Mouse (Mus musculus): ENCODE data around the gene Ttn.

Gene Ttn

DNA sequence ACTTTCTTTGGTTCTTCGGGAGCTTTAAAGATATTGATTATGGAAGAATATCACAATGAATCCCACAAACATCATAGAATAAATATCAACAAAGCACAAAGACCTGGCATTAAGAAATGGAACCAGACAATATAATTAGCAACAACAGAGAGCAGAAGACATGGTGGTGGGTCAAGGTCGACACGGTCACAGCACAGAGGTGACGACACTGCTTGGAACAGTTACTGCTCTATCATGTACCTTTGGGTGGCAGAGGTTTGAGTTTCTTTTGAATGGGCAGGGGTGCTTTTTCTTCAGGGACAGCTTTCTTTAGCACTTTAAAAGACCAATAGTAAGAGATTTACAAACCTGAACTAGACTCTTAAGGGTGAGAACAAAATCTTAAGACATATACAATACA is 132.3 kb downstream of the Ttn start:
- no peak for DNase-seq (ENCODE audit: extremely low spot score, low spot score)

DNA sequence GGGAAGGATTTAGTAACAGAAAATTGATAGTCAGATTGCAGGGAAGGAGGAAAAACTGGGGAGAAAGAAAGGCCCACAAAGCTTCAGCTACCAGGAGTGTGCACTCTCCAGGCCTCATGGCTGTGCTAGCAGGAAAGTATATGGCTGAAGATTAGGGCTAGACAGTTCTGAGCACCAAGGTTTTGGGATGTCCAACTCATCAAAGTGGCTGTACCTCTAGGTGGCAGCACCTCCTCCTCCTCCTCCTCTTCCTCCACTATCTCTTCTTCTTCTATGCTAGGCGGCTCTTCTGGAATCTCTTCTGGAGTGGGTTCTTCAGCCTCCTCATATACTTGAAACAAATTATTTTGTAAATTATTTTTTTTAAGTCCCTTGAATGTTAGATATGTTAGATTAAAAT is 139.2 kb downstream of the Ttn start:
- DNase-seq (ENCODE audit: extremely low spot score, low spot score): no peak

DNA sequence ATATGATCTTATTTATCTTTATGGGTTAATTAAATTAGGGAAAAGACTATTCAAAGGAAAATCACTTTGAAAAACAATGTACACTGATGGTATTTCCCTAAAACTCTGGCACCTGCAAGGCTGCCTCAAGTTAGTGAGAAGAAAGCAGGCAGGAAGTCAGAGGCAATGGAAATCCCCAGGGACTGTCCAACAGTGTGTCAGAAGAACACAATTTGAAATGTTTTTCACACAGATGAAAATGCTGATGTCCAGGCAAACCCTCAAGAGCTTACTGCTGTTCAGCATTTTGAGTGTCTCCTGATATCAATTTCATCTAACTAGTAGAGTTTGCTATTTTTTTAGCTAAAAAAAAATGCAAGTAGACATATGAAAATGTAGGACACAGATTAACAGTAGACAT is 161.9 kb downstream of the Ttn start:
- DNase-seq (ENCODE audit: extremely low spot score, low spot score): no peak

DNA sequence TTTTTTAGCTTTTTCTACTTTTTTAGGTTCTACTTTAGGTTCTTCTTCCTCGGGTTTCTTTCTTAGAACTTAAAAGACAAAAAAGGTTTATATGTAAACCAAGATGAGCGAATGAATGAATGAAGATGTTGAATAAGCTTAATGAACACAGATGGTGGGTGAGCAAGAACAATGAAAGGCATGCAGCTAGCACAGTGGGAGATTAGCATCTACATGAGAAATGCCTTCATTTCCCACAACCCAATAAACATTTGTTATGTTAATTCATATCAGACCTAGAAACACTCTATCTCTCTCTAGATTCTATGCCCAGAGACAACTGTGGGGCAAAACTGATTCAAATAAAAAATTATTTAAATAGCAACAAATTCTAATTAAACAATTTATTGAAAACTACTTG is 164.6 kb downstream of the Ttn start:
- no peak for DNase-seq (ENCODE audit: extremely low spot score, low spot score)

DNA sequence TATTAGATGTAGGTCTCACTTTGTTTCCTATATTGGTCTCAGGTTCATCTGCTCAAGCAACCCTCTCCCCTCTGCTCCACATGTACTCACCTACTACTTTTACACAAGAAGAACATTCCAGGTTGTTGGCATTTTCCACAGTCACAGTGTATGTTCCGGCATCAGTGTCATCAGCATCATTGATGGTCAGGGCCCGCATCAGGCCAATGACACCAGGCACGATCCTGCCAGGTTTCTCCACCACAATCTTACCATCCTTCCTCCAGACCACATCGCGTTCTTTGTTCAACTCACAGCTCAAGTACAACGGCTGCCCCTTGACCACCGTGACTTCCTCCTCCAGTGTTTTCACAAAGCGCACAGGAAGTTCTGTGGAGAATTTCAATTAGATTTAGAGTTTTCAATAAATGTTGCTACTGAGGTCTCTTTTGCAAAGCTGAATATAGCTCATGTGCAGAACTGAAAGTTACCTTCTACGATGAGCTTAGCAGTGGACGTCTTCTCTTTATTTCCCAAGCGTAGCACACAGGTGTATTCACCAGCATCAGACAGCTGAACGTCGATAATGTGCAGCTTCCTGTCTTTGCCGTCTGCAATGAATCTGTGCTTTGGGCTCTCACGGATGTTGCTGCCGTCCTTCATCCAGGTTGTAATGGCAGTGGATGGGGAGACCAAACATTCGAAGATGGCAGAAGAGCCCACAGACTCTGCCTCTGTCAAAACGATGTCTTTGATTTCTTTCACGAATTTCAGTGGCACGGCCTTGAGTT is 168.1 kb downstream of the Ttn start:
- DNase-seq (ENCODE audit: extremely low spot score, low spot score): no peak

DNA sequence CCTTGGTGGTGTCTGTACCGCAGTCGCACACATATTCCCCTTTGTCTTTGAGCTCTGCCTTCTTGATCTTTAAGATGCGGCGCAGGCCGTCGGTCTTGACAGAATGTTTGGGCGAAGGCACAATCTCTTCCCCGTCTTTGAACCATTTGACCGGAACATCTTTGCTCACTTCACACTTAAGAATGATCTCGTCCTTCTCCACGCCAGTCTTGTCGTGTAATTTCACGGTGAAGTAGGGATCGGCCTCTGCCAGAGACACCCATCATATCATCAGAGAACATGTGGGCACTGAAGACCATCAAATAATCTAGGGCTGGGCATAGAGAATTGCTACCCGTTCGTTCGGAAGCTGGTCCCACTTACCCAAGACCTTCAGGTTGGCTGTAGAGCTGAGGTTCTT is 171.2 kb downstream of the Ttn start:
- no peak for DNase-seq (ENCODE audit: extremely low spot score, low spot score)

DNA sequence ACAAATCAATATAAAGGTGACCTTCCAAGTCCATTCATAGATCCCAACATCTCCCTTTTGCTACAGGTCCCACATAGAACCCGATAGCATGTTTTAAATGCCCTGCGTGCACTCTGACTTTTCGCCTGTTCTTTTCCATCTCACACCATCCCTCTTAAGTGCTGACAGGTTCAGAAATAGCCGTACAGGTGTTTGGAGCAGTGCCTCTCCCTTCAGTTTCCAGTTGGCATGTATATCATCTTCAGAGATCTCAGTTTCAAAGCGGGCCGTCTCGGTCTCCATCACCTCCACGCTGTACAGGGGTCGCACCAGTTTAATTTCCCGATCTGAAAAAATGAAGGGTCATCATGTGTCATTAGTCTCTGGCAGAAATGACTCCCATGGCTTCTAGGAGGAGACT is 174.0 kb downstream of the Ttn start:
- no peak for DNase-seq (ENCODE audit: extremely low spot score, low spot score)

DNA sequence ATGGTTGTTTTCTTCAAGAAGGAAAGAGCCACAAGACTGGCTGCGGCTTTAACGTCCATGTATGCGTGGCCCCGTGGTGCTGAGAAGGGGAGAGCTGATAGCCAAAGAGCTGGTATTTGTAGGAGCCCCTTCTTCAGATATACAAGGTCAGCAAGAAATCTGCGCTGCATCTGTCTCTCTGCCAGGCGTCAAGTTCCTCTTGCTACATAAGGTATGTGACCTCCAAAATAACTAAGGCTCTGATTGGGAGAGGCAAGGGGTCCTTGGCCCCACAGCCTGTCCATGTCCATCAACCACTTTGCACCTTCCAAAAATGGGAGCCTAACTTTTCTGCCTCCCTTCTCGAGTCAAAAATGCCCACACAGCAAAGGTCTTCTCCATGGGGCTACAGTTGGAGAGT is 175.1 kb downstream of the Ttn start:
- no peak for DNase-seq (ENCODE audit: extremely low spot score, low spot score)

DNA sequence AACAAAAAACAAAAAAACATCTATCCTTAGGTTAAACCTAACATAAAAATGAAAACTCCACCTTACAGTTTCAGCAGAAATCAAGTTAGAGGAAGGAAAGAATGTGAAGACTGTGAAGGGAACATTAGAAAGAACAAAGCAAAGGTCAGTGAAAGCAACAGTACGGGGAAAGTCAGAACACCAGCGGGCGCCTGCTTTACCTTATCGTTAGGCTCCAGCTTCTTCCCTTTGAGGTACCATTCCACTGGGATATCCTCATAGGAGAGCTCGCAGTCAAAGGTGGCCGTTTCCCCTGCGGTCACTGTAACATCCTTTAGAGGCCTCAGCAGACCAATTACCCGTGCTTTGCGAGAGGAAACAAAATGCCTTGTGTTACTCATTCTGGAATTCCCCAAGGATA is 175.5 kb downstream of the Ttn start:
- no peak for DNase-seq (ENCODE audit: extremely low spot score, low spot score)

DNA sequence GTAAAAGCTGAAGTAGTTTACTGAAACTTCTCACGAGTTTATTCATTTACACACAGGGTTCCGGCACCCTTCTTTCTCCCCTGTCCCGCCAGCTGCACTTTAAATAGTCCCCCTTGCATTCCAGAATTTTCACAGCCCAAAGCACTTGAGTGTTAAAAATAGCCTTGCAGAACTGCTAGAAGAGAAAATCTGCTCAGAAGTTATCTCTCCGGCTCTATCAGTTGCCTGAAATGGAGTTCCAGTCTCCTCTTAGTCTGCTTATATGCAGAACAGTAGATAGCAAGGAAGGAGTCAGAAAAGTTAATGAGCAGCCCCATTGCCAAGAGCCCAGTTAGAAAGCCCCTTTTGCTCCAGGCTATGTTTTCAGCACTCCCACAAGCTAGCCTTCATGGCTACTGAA is 176.0 kb downstream of the Ttn start:
- no peak for DNase-seq (ENCODE audit: extremely low spot score, low spot score)

DNA sequence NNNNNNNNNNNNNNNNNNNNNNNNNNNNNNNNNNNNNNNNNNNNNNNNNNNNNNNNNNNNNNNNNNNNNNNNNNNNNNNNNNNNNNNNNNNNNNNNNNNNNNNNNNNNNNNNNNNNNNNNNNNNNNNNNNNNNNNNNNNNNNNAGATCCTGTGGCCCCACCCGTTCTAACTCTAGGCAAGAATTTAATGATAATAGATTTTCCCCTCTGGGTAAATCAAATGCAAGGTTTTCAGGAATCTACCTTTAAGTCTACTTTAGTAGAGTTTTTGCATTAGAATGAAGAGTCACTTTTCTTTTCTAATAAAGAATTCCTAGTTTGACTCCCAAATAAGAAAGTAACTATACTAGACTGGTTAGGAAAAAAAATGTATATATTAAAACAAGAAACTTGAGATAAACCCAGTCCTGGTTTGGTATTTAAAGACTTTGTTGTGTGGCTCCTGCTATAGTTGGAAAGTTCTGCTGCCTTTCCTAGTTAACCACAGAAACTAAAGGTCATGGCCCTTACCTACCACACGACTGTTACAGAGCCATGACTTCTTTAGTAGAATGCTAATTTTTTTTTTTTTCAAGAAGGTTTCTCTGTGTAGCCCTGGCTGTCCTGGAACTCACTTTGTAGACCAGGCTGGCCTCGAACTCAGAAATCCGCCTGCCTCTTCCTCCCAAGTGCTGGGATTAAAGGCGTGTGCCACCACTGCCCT is 177.0 kb downstream of the Ttn start:
- no peak for DNase-seq (ENCODE audit: extremely low spot score, low spot score)

DNA sequence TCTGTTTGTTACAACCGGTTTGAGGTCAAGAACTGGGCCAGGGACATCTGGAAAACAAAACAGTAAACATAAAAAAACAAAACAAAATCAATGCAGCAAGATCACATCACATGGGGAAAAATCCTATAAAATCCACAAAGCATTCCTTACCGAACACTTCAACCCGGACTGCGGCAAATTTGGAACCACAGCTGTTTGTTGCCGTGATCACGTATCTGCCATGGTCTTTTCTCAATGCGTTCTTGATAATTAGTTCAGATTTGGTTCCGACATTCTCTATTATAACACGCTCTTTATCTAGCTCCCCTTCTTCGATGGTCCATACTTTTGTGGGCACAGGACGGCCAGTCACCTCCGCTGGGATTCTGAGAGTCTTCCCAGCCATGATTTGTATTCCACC is 198.2 kb downstream of the Ttn start:
- DNase-seq (ENCODE audit: extremely low spot score, low spot score): no peak

DNA sequence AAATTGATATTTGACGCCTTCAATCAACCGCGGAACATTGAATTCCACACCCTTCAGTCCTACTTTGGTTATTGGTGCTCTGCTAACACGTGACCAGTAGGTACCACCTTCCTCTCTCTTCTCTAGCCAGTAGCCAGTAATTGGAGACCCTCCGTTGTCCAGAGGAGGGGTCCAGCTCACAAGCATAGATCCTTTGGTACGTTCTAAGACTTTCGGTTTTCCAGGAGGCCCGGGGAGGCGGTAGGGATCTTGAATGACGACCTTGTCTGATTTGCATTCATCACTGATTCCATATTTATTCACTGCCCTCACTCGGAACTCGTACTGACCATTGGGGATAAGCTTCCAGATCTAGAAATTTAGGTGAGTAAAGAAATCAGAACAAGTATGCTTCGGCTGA is 201.6 kb downstream of the Ttn start:
- DNase-seq (ENCODE audit: extremely low spot score, low spot score): no peak

DNA sequence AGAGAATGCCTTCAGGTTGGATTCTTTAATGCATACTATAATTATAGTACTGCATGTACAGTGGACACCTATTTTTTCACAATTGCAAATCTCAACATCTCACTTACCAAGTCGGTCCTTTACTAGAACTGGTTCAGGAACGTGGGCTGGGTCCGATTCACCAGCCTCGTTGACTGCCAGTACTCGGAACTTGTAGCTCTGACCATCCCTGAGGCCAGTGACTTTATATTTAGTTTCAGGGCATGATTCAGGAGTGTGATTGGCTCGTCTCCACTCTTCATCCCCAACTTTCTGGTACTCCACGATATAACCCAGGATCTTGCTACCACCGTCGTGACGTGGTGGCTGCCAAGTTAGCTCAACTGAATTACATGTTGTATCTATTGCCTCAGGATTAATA is 212.5 kb downstream of the Ttn start:
- no peak for DNase-seq (ENCODE audit: extremely low spot score, low spot score)

DNA sequence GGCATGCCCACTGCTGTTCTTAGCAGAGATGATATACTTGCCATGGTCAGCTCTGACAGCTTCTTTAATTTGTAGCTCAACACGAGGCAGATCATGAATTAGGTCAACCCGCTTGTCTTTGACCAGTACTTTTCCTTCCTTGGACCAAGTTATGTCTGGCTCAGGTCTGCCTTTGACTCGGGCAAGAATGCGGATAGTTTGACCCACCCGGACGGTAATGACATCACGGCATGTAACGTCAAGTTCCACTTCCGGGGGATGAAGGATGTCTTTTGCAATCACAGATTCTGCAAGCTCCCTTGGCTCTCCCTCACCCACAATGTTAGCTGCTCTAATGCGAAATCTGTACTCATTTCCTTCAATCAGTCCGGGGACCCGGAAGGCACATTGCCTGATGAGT is 215.1 kb downstream of the Ttn start:
- DNase-seq (ENCODE audit: extremely low spot score, low spot score): no peak

DNA sequence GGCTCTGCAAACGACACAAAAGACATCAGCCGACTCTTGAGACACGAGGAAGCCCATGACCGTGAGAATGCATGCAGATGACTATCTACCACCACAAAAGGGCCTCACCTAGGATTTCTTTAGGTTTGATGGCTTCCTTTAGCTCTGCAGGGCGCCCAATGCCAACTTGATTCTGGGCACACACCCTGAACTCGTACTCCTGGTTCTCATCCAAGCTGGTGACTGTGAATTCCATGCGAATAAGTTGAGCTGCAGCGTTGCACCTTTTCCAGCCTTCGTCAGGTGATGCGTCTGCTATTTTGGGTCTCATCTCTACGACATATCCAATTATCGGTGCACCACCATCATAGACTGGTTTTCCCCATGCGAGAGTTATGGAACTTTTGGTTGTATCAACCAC is 217.8 kb downstream of the Ttn start:
- no peak for DNase-seq (ENCODE audit: extremely low spot score, low spot score)

DNA sequence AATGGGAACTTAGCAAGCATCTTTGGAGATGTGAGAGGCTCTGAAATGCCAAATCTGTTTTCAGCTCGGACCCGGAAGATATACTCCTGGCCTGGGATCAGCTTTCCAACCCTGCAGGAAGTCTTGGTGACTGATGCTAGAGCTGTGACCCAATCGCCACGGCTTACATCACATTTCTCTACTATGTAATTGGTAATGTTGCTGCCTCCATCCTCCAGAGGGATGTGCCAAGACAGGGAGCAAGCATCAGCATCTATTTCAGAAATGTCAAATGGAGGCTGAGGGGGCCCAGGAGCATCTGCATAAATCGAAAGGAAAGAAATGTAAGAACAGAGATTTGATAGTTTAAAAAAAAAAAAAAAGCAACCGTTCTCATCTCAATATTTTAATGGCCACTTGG is 220.2 kb downstream of the Ttn start:
- DNase-seq (ENCODE audit: extremely low spot score, low spot score): no peak

DNA sequence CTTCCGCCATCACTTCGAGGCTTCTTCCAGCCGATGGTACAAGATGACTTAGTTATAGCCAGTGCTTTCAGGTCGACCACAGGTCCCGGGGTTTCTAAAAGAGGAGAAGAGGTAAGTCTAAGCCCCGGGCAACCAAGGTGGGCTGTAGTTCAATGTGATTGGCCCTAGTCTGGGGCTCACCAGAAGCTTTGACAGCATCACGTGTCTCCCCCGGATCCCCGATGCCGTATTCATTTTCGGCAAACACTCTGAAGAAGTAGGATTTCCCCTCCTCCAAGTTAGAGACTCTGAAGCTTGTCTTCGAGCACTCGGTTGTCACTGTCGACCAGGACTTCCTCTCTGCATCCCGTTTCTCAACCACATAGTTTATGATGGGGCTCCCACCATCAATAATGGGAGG is 225.9 kb downstream of the Ttn start:
- DNase-seq (ENCODE audit: extremely low spot score, low spot score): no peak

DNA sequence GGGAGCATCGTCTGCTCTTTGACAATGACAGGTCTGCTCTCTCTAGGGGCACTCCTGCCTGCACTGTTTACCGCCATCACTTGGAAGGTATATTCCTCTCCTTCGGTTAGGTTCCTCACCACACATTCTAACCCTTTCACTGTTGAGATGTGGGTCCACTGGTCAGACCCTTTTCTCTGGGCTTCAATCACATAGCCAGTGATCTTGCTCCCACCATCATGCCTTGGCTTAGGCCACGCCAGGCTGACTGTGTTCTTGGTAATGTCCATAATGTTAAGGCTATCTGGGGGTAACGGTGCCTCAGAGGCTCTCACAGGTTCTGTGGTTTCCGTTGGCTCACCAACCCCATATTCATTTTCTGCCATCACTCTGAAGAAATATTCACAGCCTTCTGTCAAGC is 230.4 kb downstream of the Ttn start:
- DNase-seq (ENCODE audit: extremely low spot score, low spot score): no peak

DNA sequence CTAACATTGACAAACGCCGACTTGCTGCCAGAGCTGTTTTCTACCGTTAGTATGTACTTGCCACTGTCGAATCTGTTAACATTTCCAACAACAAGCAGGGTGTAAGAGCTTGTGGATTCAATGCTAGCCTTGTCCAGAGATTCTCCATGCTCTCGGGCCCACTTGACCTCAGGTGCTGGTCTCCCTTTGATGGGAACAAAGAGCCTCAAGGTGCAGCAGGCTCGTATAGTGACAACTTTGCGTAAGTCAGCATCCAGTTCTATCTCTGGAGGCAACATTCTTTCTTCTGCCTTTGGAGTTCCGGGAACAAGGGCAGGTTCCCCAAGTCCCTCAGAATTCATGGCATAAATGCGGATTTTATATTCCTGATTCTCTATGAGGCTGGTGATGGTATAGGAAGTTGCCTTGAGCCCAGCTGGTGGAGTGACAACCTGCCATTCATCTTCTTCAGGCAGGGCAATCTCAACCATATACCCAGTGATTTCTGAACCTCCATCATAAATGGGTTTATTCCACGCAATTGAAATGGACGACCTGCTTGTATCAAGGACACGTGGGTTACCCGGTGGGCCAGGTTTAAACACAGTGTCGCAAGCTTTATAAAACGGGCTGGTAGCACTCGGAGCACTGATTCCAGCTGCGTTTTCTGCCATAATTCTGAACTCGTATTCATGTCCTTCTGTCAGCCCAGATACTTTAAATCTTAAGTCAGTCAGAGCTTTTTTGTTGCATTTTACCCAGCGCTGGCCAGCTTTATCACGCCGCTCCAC is 232.8 kb downstream of the Ttn start:
- DNase-seq (ENCODE audit: extremely low spot score, low spot score): no peak

DNA sequence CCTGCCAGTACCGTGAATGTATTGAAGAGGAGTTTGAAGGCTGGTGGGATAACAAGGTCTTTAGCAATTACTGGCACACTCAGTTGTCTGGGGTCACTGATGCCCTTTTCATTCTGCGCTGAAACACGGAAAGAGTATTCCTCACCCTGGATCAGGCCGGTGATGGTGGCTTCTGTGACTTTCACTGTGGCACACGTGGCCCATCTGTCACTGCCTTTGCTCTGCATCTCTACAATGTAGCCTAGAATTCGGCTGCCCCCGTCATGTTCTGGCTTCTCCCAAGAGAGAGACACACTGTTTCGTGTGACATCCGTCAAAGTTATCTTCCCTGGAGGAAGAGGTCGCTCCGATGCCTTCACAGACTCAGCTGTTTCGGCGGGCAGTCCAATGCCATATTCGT is 233.7 kb downstream of the Ttn start:
- no peak for DNase-seq (ENCODE audit: extremely low spot score, low spot score)

DNA sequence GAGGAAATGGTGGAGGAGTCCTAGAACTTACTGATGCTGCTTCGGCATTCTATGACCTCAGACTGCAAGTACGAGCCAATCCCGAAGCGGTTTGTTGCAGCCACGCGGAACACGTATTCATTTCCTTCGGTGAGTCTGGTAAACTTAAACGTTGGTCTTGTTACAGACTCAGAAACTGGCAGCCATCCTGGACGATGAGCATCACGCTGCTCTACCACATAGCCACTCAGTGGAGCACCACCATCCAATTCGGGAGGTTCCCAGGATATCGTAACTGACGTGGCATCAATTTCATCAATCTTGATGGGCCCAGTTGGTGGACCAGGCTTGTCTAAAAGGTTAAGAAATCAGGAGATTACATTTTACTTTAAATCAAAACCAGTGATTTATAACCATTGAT is 262.7 kb downstream of the Ttn start:
- no peak for DNase-seq (ENCODE audit: extremely low spot score, low spot score)

DNA sequence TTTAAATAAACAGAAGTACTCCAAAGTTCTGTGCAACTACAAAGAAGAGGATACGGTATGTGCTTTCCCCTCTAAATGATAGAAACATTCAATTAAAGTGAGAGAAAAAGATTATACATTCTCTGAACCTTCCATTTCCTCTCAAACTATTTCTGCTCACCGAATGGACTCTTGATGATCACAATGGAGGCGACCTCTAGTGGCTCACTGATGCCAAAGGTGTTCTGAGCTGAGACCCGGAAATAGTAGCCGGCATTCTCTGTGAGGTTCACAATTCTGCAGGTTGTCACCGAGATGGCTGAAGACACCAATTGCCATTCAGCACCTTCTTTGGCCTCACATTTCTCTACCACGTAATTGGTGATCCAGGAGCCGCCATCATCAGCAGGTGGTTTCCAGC is 267.4 kb downstream of the Ttn start:
- DNase-seq (ENCODE audit: extremely low spot score, low spot score): no peak

All from neural tube, embryonic 10.5 days (tissue).